ENCODE assay signal across 8 mouse cellular contexts in genomic region chr17:47038844-47039803, GRCm38 (mm10). TPM values are rescaled to one million over a fixed set of nuclear protein-coding genes. Genes with fewer than 3 reads are reported as not detected.
DNase-seq lines count a peak whose midpoint lies in the region; ATAC-seq lines count a peak whose summit lies in the region.

No protein-coding gene starts in this region.

- H3K36me3 ChIP-seq in hindbrain, embryonic 13.5 days, result no peaks in the 10 kb centered on the region

- 19% methylated on average over 18 of the region's 18 CpGs for WGBS in hindbrain, embryonic 13.5 days

- H3K27ac ChIP-seq in hindbrain, embryonic 13.5 days, result 0 out of 2 replicates have a peak overlapping the region, but pooled peaks have one; percentile 30

- ATAC-seq in hindbrain, embryonic 13.5 days (ENCODE audit: low FRiP score), result peak; percentile 76

- peak; percentile 91 for DNase-seq in NIH3T3 (ENCODE audit: low read depth)
- peak; percentile 93 to 95 for DNase-seq in cerebellum, postnatal 10 days
- peak; percentile 64 to 88 for DNase-seq in frontal cortex, postnatal 14 days (ENCODE audit: low spot score in 2 of 2)
- peak; percentile 85 to 96 for DNase-seq in layer of hippocampus, postnatal 25 days (ENCODE audit: extremely low spot score in 1 of 2, low spot score in 1 of 2)
- DNase-seq in lung, postnatal 14 days, result peak; percentile 92
- peak; percentile 57 for DNase-seq in retina, adult 2 months (ENCODE audit: low read depth, low spot score)
- DNase-seq in thymus, postnatal 25 days, result peak; percentile 79

- peak overlapping the region; percentile 30; the same call in 1 of the 2 replicates for H3K9ac ChIP-seq in hindbrain, embryonic 13.5 days

- no peaks in the 10 kb centered on the region for H3K27me3 ChIP-seq in hindbrain, embryonic 13.5 days

- peak overlapping the region; percentile 5; the same call in 1 of the 2 replicates for H3K4me3 ChIP-seq in hindbrain, embryonic 13.5 days

- H3K4me1 ChIP-seq in hindbrain, embryonic 13.5 days (replicated peaks), result 0 out of 2 replicates have a peak, but pooled peaks cover 5% of the 10 kb centered on the region

- 0 out of 2 replicates have a peak, but pooled peaks cover 6% of the 10 kb centered on the region for H3K9me3 ChIP-seq in hindbrain, embryonic 13.5 days

- peak overlapping the region; percentile 37 for H3K4me2 ChIP-seq in hindbrain, embryonic 13.5 days

RNA-seq across cellular contexts. Expression of gene Ubr2, which starts 28.8 kb away (rescaled TPM):
- polyA plus RNA-seq in hindbrain, embryonic 13.5 days (2015; fragmentation: Nextera tagmentation; extraction: Ambion mirVana), result 14.8 and 16.2 TPM in 2 replicates
- total RNA-seq in layer of hippocampus, postnatal 25 days (2021), result 10 to 100 TPM; 51.5 to 59.1 TPM

Comparison
In these comparisons a context has a peak if more than half of its experiments do, and no peak if none do; other contexts are left out.
1. Peak in every context shown above with its lines: DNase-seq, ATAC-seq, H3K4me3 ChIP-seq and H3K27ac ChIP-seq.